Comparison of ENCODE assay signal across 23 mouse cellular contexts in genomic region chr11:36557316-36557715, GRCm38 (mm10).
DNase-seq lines count a peak whose midpoint lies in the region; ATAC-seq lines count a peak whose summit lies in the region.
"Had no signal": no experiment of that assay in that cellular context is flagged by ENCODE, and none has a peak within 500 bp of the region (broad histone marks: within the 10 kb centered on the region; RNA-seq: fewer than 3 reads in every experiment).

No protein-coding gene starts in this region.

- no peaks in the 10 kb centered on the region for H3K9me3 ChIP-seq in midbrain, embryonic 11.5 days (ENCODE audit: control insufficient read depth, low read length)
- no peaks in the 10 kb centered on the region for H3K9me3 ChIP-seq in midbrain, embryonic 13.5 days
- H3K9me3 ChIP-seq: embryonic facial prominence, embryonic 13.5 days; heart, embryonic 13.5 days; kidney, embryonic 15.5 days had no signal

- intact Hi-C loops in heart, postnatal 10 days (cut with DNase I): no loop called here

- no peak overlapping the region for H3K4me2 ChIP-seq in midbrain, embryonic 11.5 days
- H3K4me2 ChIP-seq in midbrain, embryonic 13.5 days (replicated peaks): no peak overlapping the region
- H3K4me2 ChIP-seq: embryonic facial prominence, embryonic 13.5 days; heart, embryonic 13.5 days; kidney, embryonic 15.5 days; liver, embryonic 11.5 days had no signal

- H3K27me3 ChIP-seq in midbrain, embryonic 11.5 days (ENCODE audit: control insufficient read depth, insufficient read depth, low read length): no peaks in the 10 kb centered on the region
- no peaks in the 10 kb centered on the region for H3K27me3 ChIP-seq in midbrain, embryonic 13.5 days
- H3K27me3 ChIP-seq: embryonic facial prominence, embryonic 13.5 days; heart, embryonic 13.5 days; kidney, embryonic 15.5 days; megakaryocyte, embryonic 14.5 days had no signal

- no peak overlapping the region for H3K4me3 ChIP-seq in midbrain, embryonic 11.5 days (ENCODE audit: low read depth, low read length)
- H3K4me3 ChIP-seq in midbrain, embryonic 13.5 days (replicated peaks): no peak overlapping the region
- H3K4me3 ChIP-seq: embryonic facial prominence, embryonic 13.5 days; heart, embryonic 13.5 days; kidney, embryonic 15.5 days; megakaryocyte, embryonic 14.5 days had no signal

- 89% methylated on average over 6 of the region's 6 CpGs for whole genome bisulfite sequencing in midbrain, embryonic 11.5 days
- 86% methylated on average over 6 of the region's 6 CpGs for WGBS in midbrain, embryonic 13.5 days

- H3K36me3 ChIP-seq in midbrain, embryonic 11.5 days (ENCODE audit: control insufficient read depth, insufficient read depth, low read length): no peaks in the 10 kb centered on the region
- no peaks in the 10 kb centered on the region for H3K36me3 ChIP-seq in midbrain, embryonic 13.5 days
- H3K36me3 ChIP-seq: embryonic facial prominence, embryonic 13.5 days; G1E; heart, embryonic 13.5 days; kidney, embryonic 15.5 days had no signal

- DNase-seq in gastrocnemius, postnatal 25 days: peak; percentile 9
- no peak for DNase-seq in gastrocnemius, postnatal 10 days
- DNase-seq in midbrain, embryonic 11.5 days (ENCODE audit: low spot score, missing footprints): peak; percentile 33
- DNase-seq in cerebellum, adult 9-10 months: peak; percentile 87
- DNase-seq in spleen, postnatal 36 days (ENCODE audit: low spot score in 2 of 2): no peak
- DNase-seq in heart, postnatal 10 days: no peak
- DNase-seq: adrenal gland, postnatal 36 days; heart, adult 18-20 months; heart, postnatal 4 days; kidney, postnatal 4 days; lung, adult 18-20 months; retina, postnatal 1 day had no signal

- H3K9ac ChIP-seq in midbrain, embryonic 11.5 days (ENCODE audit: low read length): no peak overlapping the region
- H3K9ac ChIP-seq in midbrain, embryonic 13.5 days (replicated peaks): no peak overlapping the region
- H3K9ac ChIP-seq: embryonic facial prominence, embryonic 13.5 days; heart, embryonic 13.5 days; kidney, embryonic 15.5 days had no signal

- H3K4me1 ChIP-seq in midbrain, embryonic 11.5 days (ENCODE audit: control insufficient read depth, insufficient read depth, low read length): peaks cover 14% of the 10 kb centered on the region; the same call in 1 of the 2 replicates
- peaks cover 20% of the 10 kb centered on the region for H3K4me1 ChIP-seq in midbrain, embryonic 13.5 days (replicated peaks)
- H3K4me1 ChIP-seq: embryonic facial prominence, embryonic 13.5 days; heart, embryonic 13.5 days; kidney, embryonic 15.5 days; megakaryocyte, embryonic 14.5 days had no signal

- no peak for ATAC-seq in midbrain, embryonic 11.5 days (ENCODE audit: low FRiP score)
- ATAC-seq in midbrain, embryonic 13.5 days: no peak
- ATAC-seq: activated CD4-positive, CD25-positive, alpha-beta regulatory T cell, adult 4 months; forebrain, embryonic 16.5 days; hindbrain, embryonic 16.5 days; intestine, postnatal 0 days had no signal

- H3K27ac ChIP-seq in midbrain, embryonic 11.5 days (ENCODE audit: low read depth, low read length): no peak overlapping the region
- H3K27ac ChIP-seq in midbrain, embryonic 13.5 days: no peak overlapping the region
- H3K27ac ChIP-seq: embryonic facial prominence, embryonic 13.5 days; heart, embryonic 13.5 days; kidney, embryonic 15.5 days had no signal

Comparison
In these comparisons a context has a peak if more than half of its experiments do, and no peak if none do; other contexts are left out.
1. DNase-seq: peak in gastrocnemius, postnatal 25 days (single experiment), midbrain, embryonic 11.5 days (single experiment) and cerebellum, adult 9-10 months (single experiment); none in gastrocnemius, postnatal 10 days (single experiment), spleen, postnatal 36 days (0 of 2) and heart, postnatal 10 days (0 of 2).